Mouse (Mus musculus): ENCODE measurements at regions not wholly inside any gene's neighbourhood (a gene's known extent, or its start where the extent isn't known, plus 50 kb on each side); places are given as distances from the start of the nearest gene placed in this dataset.

- ATAC-seq (replicated peaks in 1 of 2; ENCODE audit: insufficient read depth in 1 of 2, low FRiP score in 2 of 2, low TSS enrichment in 1 of 2, low read depth in 1 of 2, poor library complexity in 2 of 2, severe bottlenecking in 2 of 2), result peak; percentile 80 to 82; a peak in 3 of 4 replicates
Measured at GRCm38 (mm10) chr16:49278478-49278877, 221.2 kb downstream of the Myh15 start.

DNA sequence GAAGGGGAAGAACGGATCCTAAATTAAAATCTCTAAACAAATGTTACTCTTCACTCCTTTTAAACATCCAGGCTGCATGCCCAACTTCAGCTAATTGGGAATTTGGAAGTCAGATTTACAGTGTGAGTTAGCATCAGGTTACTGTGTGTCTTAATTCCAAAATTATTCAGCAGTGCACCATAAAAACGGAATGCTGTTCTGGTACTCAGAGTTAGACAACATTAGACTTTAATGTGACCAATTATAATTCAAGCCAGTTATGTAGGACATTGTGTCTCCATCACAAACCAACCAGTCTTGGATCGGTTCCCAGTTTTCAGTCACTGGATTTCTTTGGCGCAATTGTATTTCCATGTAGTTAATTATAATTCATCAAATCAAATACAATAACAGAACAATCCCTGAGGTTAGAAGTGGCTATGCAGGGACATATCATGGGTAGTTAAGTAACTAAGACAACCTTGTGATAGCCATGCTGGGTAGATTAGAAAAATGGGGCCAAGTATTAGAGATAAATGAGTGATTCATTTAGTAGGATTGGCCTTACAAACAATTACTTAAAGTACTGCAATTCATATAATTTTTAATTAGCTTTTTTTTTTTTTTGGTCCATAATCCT is 230.9 kb downstream of the Myh15 start:
- ATAC-seq (replicated peaks in 1 of 2; ENCODE audit: insufficient read depth in 1 of 2, low FRiP score in 2 of 2, low TSS enrichment in 1 of 2, low read depth in 1 of 2, poor library complexity in 2 of 2, severe bottlenecking in 2 of 2), result no peak

GRCm38 (mm10) chr16:49289200-49290079 is 232.2 kb downstream of the Myh15 start:
- ATAC-seq (replicated peaks in 1 of 2; ENCODE audit: insufficient read depth in 1 of 2, low FRiP score in 2 of 2, low TSS enrichment in 1 of 2, low read depth in 1 of 2, poor library complexity in 2 of 2, severe bottlenecking in 2 of 2), result no peak

- no peak for ATAC-seq (replicated peaks in 1 of 2; ENCODE audit: insufficient read depth in 1 of 2, low FRiP score in 2 of 2, low TSS enrichment in 1 of 2, low read depth in 1 of 2, poor library complexity in 2 of 2, severe bottlenecking in 2 of 2)
Measured at GRCm38 (mm10) chr16:49303612-49304307, 246.5 kb downstream of the Myh15 start.

DNA sequence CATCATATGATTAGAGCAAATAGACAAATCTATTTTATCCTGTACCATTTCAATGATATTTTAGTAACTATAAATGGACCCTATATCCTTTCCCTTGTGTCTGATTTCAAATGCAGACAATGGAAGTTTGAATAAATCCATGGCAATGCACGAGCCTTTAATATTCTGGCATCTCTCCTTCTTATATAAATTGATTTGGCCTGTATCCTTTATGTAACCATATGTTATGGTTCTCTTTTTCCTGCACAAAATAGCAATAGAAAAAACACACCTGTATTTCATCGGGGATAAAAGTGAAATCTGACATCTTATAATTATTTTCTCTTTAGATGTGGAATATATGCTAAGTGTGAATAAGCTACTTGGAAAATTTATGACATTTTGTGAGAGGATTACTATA is 247.1 kb downstream of the Myh15 start:
- no peak for ATAC-seq (replicated peaks in 1 of 2; ENCODE audit: insufficient read depth in 1 of 2, low FRiP score in 2 of 2, low TSS enrichment in 1 of 2, low read depth in 1 of 2, poor library complexity in 2 of 2, severe bottlenecking in 2 of 2)

GRCm38 (mm10) chr16:49317061-49317460 is 259.8 kb downstream of the Myh15 start:
- ATAC-seq (replicated peaks in 1 of 2; ENCODE audit: insufficient read depth in 1 of 2, low FRiP score in 2 of 2, low TSS enrichment in 1 of 2, low read depth in 1 of 2, poor library complexity in 2 of 2, severe bottlenecking in 2 of 2), result no peak

- 0 out of 4 replicates have a peak, but pooled peaks of 1 of the 2 experiments have one; percentile 31 for ATAC-seq (replicated peaks in 1 of 2; ENCODE audit: insufficient read depth in 1 of 2, low FRiP score in 2 of 2, low TSS enrichment in 1 of 2, low read depth in 1 of 2, poor library complexity in 2 of 2, severe bottlenecking in 2 of 2)
Measured at GRCm38 (mm10) chr16:49319047-49319678, 261.9 kb downstream of the Myh15 start.

GRCm38 (mm10) chr16:49319774-49320173 is 262.5 kb downstream of the Myh15 start:
- peak; percentile 81 to 83 for ATAC-seq (replicated peaks in 1 of 2; ENCODE audit: insufficient read depth in 1 of 2, low FRiP score in 2 of 2, low TSS enrichment in 1 of 2, low read depth in 1 of 2, poor library complexity in 2 of 2, severe bottlenecking in 2 of 2)

- no peak for ATAC-seq (replicated peaks in 1 of 2; ENCODE audit: insufficient read depth in 1 of 2, low FRiP score in 2 of 2, low TSS enrichment in 1 of 2, low read depth in 1 of 2, poor library complexity in 2 of 2, severe bottlenecking in 2 of 2)
Measured at GRCm38 (mm10) chr16:49321951-49322350, 264.7 kb downstream of the Myh15 start.

DNA sequence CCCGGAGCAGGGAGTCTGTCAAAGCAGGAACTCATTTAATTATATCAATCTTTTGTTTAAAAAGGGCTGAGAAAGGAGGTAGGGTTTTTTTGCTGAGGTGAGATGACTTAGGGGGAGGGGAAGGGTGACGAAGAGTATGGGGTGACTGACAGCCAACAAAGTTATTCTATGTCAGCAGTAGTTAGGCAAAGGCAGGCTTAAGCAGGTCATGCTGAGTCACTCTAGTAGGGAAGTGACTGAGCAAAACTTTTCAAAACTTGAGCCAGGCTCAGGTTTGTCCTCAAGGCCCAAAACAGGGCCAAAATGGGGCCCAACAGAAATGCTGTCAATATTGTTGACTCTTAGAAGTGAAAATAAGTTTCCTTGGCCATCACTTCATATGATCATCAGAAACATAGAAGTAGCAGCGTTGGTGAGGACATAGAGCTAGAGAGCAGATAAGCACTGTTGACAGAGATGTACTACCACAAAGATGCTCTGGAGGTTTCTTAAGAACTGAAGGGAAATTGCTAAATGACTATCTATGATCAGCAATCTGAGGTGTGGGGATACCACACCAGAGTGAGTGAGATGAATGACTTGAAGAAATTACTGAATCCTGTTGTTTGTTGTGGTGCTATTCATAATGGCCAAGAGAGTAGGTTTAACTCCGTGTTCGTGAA is 273.6 kb downstream of the Myh15 start:
- no peak for ATAC-seq (replicated peaks in 1 of 2; ENCODE audit: insufficient read depth in 1 of 2, low FRiP score in 2 of 2, low TSS enrichment in 1 of 2, low read depth in 1 of 2, poor library complexity in 2 of 2, severe bottlenecking in 2 of 2)

GRCm38 (mm10) chr16:49332107-49332722 is 274.9 kb downstream of the Myh15 start:
- peak in 1 of 2 experiments; percentile 48; a peak in 3 of 4 replicates for ATAC-seq (replicated peaks in 1 of 2; ENCODE audit: insufficient read depth in 1 of 2, low FRiP score in 2 of 2, low TSS enrichment in 1 of 2, low read depth in 1 of 2, poor library complexity in 2 of 2, severe bottlenecking in 2 of 2)

DNA sequence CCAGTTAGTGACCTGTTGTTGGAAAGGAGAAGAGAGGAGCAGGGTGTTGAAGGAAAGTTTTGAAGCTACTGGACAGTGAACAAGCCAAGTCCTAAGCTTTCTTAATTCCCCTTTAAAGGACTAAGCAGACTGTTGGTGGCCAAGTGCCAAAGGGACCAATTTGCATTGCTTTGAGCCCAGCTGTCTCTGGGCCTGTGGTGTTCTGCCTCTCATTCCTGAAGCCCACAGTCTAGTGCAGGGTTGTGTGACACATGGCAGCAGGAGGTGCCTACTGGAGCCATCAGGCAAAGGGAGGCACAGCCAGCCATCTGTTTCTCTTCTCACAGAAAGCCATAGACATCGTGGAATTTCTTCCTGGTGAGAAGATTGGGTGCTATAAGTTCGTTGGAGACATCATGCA is 278.6 kb downstream of the Myh15 start:
- ATAC-seq (replicated peaks in 1 of 2; ENCODE audit: insufficient read depth in 1 of 2, low FRiP score in 2 of 2, low TSS enrichment in 1 of 2, low read depth in 1 of 2, poor library complexity in 2 of 2, severe bottlenecking in 2 of 2), result no peak

DNA sequence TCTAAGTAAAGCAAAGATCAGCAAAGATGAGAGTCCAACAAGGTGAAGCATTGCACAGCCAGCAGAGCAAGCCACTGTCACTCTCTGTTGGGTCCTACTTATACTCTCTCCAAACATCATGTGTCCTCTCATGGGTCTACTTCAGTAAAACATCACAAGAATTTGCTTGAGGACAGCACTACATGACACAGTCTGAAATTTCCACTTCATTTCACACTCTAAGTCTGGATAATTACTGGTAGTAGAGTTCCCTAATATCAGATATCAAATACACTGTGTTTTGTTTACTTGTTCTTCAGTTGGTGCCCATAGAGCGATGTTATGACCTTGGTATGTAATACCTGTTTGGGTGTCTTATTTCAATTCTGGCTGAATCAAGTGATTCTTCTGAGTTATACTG is 280.7 kb downstream of the Myh15 start:
- ATAC-seq (replicated peaks in 1 of 2; ENCODE audit: insufficient read depth in 1 of 2, low FRiP score in 2 of 2, low TSS enrichment in 1 of 2, low read depth in 1 of 2, poor library complexity in 2 of 2, severe bottlenecking in 2 of 2), result no peak

- ATAC-seq (replicated peaks in 1 of 2; ENCODE audit: insufficient read depth in 1 of 2, low FRiP score in 2 of 2, low TSS enrichment in 1 of 2, low read depth in 1 of 2, poor library complexity in 2 of 2, severe bottlenecking in 2 of 2), result no peak
Measured at GRCm38 (mm10) chr16:49358404-49358803, 301.1 kb downstream of the Myh15 start.

- ATAC-seq (replicated peaks in 1 of 2; ENCODE audit: insufficient read depth in 1 of 2, low FRiP score in 2 of 2, low TSS enrichment in 1 of 2, low read depth in 1 of 2, poor library complexity in 2 of 2, severe bottlenecking in 2 of 2), result no peak
Measured at GRCm38 (mm10) chr16:49361731-49362130, 304.4 kb downstream of the Myh15 start.

DNA sequence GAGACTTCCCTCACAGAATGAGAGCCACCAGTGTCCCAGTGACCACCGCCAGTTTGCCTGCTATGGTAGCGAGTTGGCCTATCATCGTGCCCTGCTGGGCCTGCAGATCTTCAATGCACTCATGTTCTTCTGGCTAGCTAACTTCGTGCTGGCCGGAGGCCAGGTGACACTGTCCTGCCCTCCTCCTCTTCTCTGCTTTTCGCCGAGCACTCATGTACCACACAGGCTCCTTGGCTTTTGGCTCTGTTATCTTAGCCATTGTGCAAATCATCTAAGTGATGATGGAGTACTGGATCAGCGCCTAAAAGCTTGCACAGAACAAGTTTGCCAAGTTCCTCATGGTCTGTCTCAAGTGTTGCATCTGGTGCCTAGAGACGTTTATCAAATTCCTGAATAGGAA is 312.2 kb downstream of the Myh15 start:
- no peak for ATAC-seq (replicated peaks in 1 of 2; ENCODE audit: insufficient read depth in 1 of 2, low FRiP score in 2 of 2, low TSS enrichment in 1 of 2, low read depth in 1 of 2, poor library complexity in 2 of 2, severe bottlenecking in 2 of 2)

- no peak for ATAC-seq (replicated peaks in 1 of 2; ENCODE audit: insufficient read depth in 1 of 2, low FRiP score in 2 of 2, low TSS enrichment in 1 of 2, low read depth in 1 of 2, poor library complexity in 2 of 2, severe bottlenecking in 2 of 2)
Measured at GRCm38 (mm10) chr16:49375108-49375507, 317.8 kb downstream of the Myh15 start.
